Mouse (Mus musculus): Measurements from ENCODE around the gene H60c.
A peak's percentile ranks its signal among the peaks of the same experiment; 100 is the strongest.
"Not testable (repeated sequence)": the region's sequence is repeated elsewhere in the genome, so short reads cannot be mapped to it uniquely, and the experiment has no call there.

Gene H60c

GRCm38 (mm10) chr10:3267671-3268070 lies at the start of gene H60c:
TSS of gene H60c (minus strand) at chr10:3267771.
- no peak for DNase-seq

- no peak for DNase-seq
These were observed 41.2 kb upstream of the H60c start for GRCm38 (mm10) chr10:3308821-3309206.

DNA sequence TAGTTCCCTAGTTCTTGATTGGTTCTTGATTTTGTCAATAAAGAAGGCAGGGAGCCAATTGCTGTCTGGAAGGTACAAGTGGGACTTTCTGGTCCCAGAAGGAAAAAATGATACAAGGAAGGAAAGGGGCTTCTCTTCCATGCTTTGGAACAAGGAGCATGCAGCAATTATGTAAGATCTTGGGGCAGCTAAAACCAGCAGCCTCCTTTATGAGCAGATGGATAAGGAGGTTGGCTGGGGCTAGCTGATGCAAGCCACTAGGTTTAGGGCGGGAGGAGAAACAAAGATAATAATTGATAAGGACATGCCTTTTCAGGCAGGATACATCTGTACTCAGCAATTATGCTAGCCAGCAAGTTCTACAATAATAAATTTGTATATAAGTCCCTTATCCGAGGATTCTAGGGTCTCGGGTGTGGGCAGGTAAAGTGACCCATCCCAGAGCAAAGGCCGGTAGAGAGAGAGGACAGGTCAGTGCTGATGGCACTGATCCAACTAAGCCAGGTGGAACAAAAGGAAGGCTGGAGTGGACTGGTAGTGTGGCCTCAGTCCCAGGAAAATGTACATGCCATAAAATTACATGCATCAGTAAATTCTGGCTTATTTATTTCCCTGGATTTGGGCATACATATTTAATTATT lies 40.7 kb upstream of the H60c start:
- DNase-seq = no peak

GRCm38 (mm10) chr10:3307752-3308151 lies 40.2 kb upstream of the H60c start:
- DNase-seq = peak; percentile 44

GRCm38 (mm10) chr10:3293969-3294368 lies 26.4 kb upstream of the H60c start:
- no peak for DNase-seq

DNA sequence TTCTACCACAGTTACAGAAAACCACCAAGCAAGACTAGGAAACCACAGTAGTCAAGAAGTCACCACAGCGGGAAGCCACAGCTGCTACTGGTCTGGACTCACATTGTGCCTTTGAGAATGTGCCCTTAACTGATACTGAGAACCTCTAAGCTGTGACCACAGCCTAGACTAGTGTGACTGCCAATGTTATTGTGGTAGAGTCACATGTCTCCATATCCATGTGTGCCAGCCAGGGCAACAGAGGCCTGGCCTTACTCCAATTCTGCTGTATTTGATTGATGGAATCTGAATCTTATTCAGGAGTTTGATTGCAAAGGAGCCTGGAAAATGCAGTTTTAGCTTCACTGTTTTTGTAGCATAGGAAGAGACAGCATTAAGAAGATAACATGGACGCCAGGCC lies 13.5 kb upstream of the H60c start:
- DNase-seq = no peak

DNA sequence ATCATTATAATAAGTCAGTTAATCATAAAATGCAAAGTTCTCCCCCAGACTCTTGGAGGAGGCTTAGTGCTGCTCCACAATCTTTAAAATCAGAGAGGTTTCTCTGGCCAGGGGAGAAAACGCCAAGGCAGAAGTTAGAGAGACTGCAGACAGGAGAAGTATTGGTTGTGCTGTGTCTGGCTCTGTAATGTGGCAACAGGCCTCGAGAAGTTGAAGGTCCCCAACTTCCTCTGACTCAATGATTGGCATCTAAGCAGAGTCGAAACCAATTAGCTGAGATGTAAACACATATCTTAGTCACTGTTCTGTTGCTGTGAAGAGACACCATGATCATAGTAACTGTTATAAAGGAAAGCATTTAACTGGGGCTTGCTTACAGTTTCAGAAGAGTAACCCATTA lies 6.5 kb upstream of the H60c start:
- DNase-seq = no peak

DNA sequence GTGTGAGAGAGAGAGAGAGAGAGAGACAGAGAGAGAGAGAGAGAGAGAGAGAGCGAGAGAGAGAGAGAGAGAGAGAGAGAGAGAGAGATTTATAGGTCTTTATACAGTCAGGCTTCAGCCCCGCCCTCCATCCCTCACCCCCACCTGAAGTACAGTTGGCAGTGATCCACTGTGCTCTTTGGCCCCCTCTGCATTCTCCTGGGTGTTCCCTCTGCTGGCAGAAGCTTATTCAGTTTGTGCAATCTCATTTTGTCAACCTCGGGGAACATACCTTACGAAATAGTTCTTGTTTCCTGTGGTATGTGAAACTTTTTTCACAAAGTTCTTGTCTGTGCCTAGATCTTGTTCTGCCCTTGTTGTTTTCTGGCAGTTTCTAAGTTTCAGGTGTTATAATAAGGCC lies 3.5 kb upstream of the H60c start:
- DNase-seq = no peak

GRCm38 (mm10) chr10:3266729-3267128 lies 842 bp downstream of the H60c start:
- DNase-seq = no peak

DNA sequence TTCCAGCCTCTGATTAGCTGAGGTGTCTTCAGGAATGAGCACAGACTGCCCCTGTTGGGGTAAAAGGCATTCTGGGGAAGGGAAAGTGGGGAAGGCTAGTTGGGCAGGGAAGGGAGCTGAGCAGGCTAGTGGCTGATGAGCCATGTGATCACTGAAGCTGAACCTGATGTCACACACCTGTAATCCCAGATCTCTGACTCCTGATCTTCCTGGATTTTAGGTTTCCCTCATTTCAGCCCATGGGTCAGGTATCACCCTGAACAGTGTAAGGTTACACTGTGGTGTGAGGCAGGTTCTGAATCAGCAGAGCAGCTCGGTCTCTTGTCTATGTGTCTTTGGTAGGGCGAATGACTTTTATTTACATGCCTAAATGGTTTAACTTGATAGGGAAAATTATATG lies 4.8 kb downstream of the H60c start:
- DNase-seq = no peak

DNA sequence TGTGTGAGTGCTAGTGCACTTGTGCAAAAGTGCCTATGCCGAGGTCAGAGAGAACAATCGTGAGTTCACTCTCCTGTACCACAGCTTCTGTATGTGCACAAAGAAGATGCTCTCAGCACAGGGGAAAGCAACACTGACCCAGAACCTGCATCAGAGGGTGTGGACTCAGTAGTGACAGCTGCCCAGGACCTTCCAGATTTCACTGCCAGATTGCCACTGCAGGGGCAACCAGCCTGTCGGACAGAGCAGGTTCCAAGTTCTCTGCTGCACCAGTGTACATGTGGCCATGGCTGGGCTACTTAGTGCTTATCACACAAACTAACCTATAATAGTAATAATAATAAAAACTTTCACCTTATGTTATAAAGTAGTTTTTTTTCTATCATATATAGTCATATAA lies 10.2 kb downstream of the H60c start:
- no peak for DNase-seq

DNA sequence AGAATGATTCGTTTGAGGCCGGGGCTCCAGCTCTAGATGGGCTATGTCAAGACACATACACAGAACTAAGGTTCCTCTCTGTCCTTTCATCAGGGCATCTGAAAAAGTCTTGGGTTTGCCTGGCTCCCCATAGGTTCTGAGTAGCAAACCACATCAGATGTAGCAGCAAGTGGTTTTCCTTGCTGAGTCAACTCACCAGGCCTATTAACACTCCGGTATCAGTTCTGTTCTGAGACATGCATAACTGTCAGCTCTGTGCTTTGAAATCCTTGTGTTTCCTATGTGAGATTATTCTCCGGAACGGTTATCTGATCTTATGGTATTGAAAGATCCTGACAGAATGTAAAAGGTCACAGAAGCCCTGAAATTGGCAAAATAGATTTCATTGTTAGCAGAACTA lies 29.1 kb downstream of the H60c start:
- not testable (repeated sequence) for DNase-seq

DNA sequence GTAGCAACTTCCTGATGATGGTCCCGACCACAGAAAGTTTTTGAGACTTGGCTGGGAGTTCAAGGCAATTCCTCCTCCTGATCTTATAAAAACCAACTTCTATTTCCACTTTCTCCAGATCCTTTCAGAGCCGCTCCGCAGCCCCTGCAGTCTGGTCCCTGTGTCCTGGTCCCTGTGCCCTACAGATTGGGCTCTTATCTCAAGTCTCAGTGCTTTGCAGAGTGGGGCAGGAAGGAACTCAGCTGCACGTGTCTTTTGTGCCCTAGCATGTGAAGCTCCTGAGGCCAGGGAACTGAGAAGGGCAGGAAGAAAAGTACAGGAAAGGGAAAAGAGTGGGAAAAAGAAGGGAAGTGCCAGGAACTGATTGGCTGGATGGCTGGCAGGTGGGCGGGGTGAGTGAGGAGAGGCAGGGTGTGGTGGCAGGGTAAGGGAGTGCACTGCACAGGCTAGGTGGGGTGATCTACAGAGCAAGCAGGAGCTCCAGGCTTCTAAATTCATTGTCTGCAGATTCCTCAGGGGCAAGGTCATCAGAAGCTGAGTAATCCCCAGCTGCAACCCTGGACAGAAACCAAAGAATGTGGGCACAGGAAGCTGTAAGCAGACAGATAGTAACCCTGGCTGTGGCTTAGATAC lies 30.8 kb downstream of the H60c start:
- DNase-seq = no peak

DNA sequence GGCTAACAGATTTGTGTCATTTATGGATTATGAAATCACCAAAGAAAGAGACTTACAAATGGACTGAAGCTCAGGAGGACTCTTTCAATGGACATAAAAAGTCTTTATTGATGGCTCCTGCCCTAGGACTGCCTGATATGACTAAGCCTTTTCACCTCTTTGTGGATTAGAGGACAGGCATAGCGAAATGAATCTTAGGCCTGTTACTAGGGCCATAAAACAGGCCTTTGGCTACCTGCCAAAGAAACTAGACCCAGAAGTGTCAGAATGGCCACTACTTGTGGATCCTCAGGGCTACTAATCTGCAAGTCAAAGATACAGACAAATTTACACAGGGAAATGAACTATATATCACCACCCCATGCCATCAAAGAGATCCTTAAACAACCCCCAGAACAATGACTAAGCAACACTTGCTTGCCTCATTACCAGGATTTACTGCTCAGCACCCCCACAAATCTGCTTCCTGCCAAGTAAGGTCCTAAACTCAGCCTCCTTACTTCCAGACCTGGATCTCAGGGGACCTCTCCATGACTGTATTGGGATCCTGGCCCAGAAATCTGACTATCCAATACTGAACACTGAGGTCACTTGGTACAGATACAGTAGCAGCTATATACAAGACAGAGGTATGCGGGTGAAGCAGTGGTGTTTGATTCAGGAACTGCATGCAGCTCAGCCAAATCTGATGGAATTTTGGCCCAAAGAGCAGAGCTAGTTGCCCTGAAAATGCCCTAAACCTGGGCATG lies 39.0 kb downstream of the H60c start:
- DNase-seq = no peak
